Mouse (Mus musculus) megakaryocyte, embryonic 14.5 days (primary cell): ENCODE results near the gene Adgrl1.

Experiments
- FLI1 ChIP-seq: IDR thresholded peaks from 2 replicates; pipeline ENCODE4 v1.6.1; 2012; ENCODE audit warnings: low read length, inconsistent platforms, mixed read lengths
- GATA1 ChIP-seq: IDR thresholded peaks from 3 replicates; pipeline ENCODE4 v1.6.1; 2012; ENCODE audit warnings: mixed read lengths, low read length, inconsistent platforms, borderline replicate concordance

GRCm38 (mm10) chr8:83971121-83971520 lies 71.2 kb downstream of the Adgrl1 start:
- TF ChIP-seq GATA1: no peak
- no peak for TF ChIP-seq FLI1
